Mouse (Mus musculus): ENCODE measurements around the gene Rp9.

DNA sequence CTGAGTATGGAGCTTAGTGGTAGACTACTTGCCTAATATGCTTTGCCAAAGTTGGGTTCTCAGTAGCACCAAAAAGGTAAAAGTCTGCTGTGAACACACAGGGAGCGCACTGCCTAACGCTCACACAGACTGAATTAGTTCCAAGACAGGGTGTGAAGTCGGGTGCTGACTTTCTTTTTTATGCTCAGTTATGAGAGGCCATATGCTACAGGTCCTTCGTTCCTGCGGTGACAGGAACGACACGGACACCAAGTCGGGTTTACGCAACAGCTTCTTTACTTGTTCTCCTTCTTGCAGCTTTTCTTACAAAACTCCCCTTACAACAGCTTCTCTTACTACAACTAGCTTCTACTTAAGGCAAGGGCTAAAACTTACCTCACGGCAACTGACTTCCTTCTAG, 26.4 kb downstream of the Rp9 start:
- no peak for TF ChIP-seq CTCF (IDR thresholded peaks at IDR 0.05; ENCODE audit: insufficient read depth, low read depth, low read length)
- no peak for TF ChIP-seq POLR2A (IDR thresholded peaks at IDR 0.05; ENCODE audit: insufficient read depth, low read depth, low read length)
